22 mouse cellular contexts compared by ENCODE assay signal in the genomic region with DNA sequence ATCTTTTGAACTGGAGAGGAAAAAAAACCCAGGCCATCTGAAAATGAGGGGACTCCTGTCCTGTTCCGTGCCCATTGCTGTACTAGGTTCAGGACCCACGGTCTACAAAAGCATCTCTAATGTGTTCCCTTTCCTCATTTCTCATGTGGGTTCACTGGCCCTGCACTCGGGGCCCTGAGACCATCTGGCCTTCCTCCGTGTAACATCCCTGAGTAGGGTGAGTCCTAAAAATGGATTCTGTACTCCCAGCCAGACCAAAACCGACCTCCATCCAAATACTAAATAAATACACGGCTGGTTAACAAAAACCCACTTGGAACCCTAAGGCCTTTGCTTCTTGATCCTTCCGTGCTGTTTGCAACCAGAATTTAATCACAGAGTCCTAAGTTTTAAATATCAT. TPM values are rescaled to one million over a fixed set of nuclear protein-coding genes. Genes with fewer than 3 reads are reported as not detected.
DNase-seq lines count a peak whose midpoint lies in the region; ATAC-seq and TF ChIP-seq lines count a peak whose summit lies in the region.
"Had no signal": no experiment of that assay in that cellular context is flagged by ENCODE, and none has a peak within 500 bp of the region (broad histone marks: within the 10 kb centered on the region; RNA-seq: fewer than 3 reads in every experiment).

No protein-coding gene starts in this region.

- H3K4me1 ChIP-seq in kidney, embryonic 14.5 days (ENCODE audit: control insufficient read depth, insufficient read depth, low read length): peaks cover 26% of the 10 kb centered on the region

- no peak for TF ChIP-seq CTCF in gastrocnemius, adult 2 months (IDR thresholded peaks at IDR 0.05)

- 37% methylated on average over 7 of the region's 7 CpGs for WGBS in kidney, embryonic 14.5 days

- no peak overlapping the region for H3K4me2 ChIP-seq in kidney, embryonic 14.5 days (replicated peaks; ENCODE audit: low read depth, low read length)
- H3K4me2 ChIP-seq: forebrain, embryonic 12.5 days; heart, embryonic 15.5 days; midbrain, embryonic 13.5 days had no signal

- no peak for ATAC-seq in kidney, embryonic 14.5 days (ENCODE audit: low FRiP score, low TSS enrichment)
- ATAC-seq: intestine, postnatal 0 days; liver, postnatal 0 days; midbrain, embryonic 13.5 days had no signal

- no peak for DNase-seq in gastrocnemius, adult 2 months
- no peak for DNase-seq in gastrocnemius, adult 18-20 months (ENCODE audit: low spot score)
- DNase-seq in kidney, adult 8-10 months: no peak
- peak; percentile 87 for DNase-seq in brain, adult 2 months (ENCODE audit: low read depth, low spot score)
- peak; percentile 50 to 59 for DNase-seq in cerebellum, postnatal 25 days
- no peak for DNase-seq in thymus, postnatal 10 days (ENCODE audit: low spot score in 2 of 2)
- DNase-seq: adrenal gland, postnatal 25 days; gastrocnemius, postnatal 10 days; heart, adult 18-20 months; left cerebral cortex, postnatal 4 days; liver, postnatal 0 days; lung, postnatal 10 days; retina, postnatal 1 day; right cerebral cortex, postnatal 4 days; thymus, adult 2 months had no signal

- no peaks in the 10 kb centered on the region for H3K27me3 ChIP-seq in kidney, embryonic 14.5 days (ENCODE audit: control insufficient read depth, insufficient read depth, low read length)
- H3K27me3 ChIP-seq: CH12.LX; forebrain, embryonic 12.5 days; heart, embryonic 15.5 days; midbrain, embryonic 13.5 days had no signal

- peak overlapping the region; percentile 24; the same call in 1 of the 2 replicates for H3K27ac ChIP-seq in gastrocnemius, adult 2 months
- peak overlapping the region; percentile 44; the same call in 1 of the 2 replicates for H3K27ac ChIP-seq in kidney, embryonic 14.5 days (ENCODE audit: low read depth, low read length)
- H3K27ac ChIP-seq: forebrain, embryonic 12.5 days; heart, embryonic 15.5 days; midbrain, embryonic 13.5 days had no signal

- no peak overlapping the region for H3K4me3 ChIP-seq in gastrocnemius, adult 2 months
- no peak overlapping the region for H3K4me3 ChIP-seq in kidney, embryonic 14.5 days (ENCODE audit: low read length)
- H3K4me3 ChIP-seq: forebrain, embryonic 12.5 days; heart, embryonic 15.5 days; midbrain, embryonic 13.5 days had no signal

- no peaks in the 10 kb centered on the region for H3K9me3 ChIP-seq in kidney, embryonic 14.5 days (ENCODE audit: control insufficient read depth, low read length)
- H3K9me3 ChIP-seq: forebrain, embryonic 12.5 days; heart, embryonic 15.5 days; midbrain, embryonic 13.5 days had no signal

- intact Hi-C loops in gastrocnemius, adult 2 months (cut with DNase I): no loop called here

- H3K36me3 ChIP-seq in kidney, embryonic 14.5 days (ENCODE audit: control insufficient read depth, insufficient read depth, low read length): 0 out of 2 replicates have a peak, but pooled peaks cover 6% of the 10 kb centered on the region
- H3K36me3 ChIP-seq: heart, embryonic 15.5 days had no signal

- no peak overlapping the region for H3K9ac ChIP-seq in kidney, embryonic 14.5 days (ENCODE audit: low read depth, low read length)
- H3K9ac ChIP-seq: forebrain, embryonic 12.5 days; heart, embryonic 15.5 days; liver, postnatal 0 days; midbrain, embryonic 13.5 days had no signal

RNA-seq across cellular contexts. Expression of gene App, which starts 7.9 kb away (rescaled TPM):
- 100 to 1,000 TPM in 1 of 2 experiments, 10 to 100 TPM in 1; 66.5 to 103 TPM for total RNA-seq in gastrocnemius, adult 2 months (2021)
- total RNA-seq in gastrocnemius, adult 18-20 months (2021): 10 to 100 TPM; 68.7 to 96.8 TPM
- 166 and 225 TPM in 2 replicates for polyA plus RNA-seq in kidney, embryonic 14.5 days (2014; fragmentation: Nextera tagmentation; extraction: Ambion mirVana)
- total RNA-seq: MEL had no signal

Comparison
In these comparisons a context has a peak if more than half of its experiments do, and no peak if none do; other contexts are left out.
1. DNase-seq: peak in brain, adult 2 months (single experiment) and cerebellum, postnatal 25 days (2 of 2); none in gastrocnemius, adult 2 months (single experiment), gastrocnemius, adult 18-20 months (single experiment), kidney, adult 8-10 months (0 of 2) and thymus, postnatal 10 days (0 of 2).